Mouse (Mus musculus): Measurements from ENCODE around the gene Nmur2. TPM values are rescaled to one million over a fixed set of nuclear protein-coding genes. Genes with fewer than 3 reads are reported as not detected.

Nmur2 gene
- total RNA-seq (2015), result not detected in 2 replicates
- not detected in 2 replicates for total RNA-seq (2017)

GRCm38 (mm10) chr11:56040917-56041316, at the start of gene Nmur2:
Gene Nmur2, minus strand, starts transcription at chr11:56041010.
- no peak for ATAC-seq (ENCODE audit: poor library complexity, severe bottlenecking)

- ATAC-seq (ENCODE audit: poor library complexity, severe bottlenecking), result no peak
Measured at GRCm38 (mm10) chr11:56089127-56089689, 48.4 kb upstream of the Nmur2 start.

GRCm38 (mm10) chr11:56072131-56072530, 31.3 kb upstream of the Nmur2 start:
- ATAC-seq (ENCODE audit: poor library complexity, severe bottlenecking), result no peak

- no peak for ATAC-seq (ENCODE audit: poor library complexity, severe bottlenecking)
Measured at GRCm38 (mm10) chr11:56069658-56070057, 28.8 kb upstream of the Nmur2 start.

- no peak for ATAC-seq (ENCODE audit: poor library complexity, severe bottlenecking)
Measured at GRCm38 (mm10) chr11:56065147-56065546, 24.3 kb upstream of the Nmur2 start.

GRCm38 (mm10) chr11:56064575-56064974, 23.8 kb upstream of the Nmur2 start:
- ATAC-seq (ENCODE audit: poor library complexity, severe bottlenecking), result no peak

GRCm38 (mm10) chr11:56059236-56059635, 18.4 kb upstream of the Nmur2 start:
- ATAC-seq (ENCODE audit: poor library complexity, severe bottlenecking), result no peak

- ATAC-seq (ENCODE audit: poor library complexity, severe bottlenecking), result no peak
Measured at GRCm38 (mm10) chr11:56054439-56054838, 13.6 kb upstream of the Nmur2 start.

GRCm38 (mm10) chr11:56026854-56027253, 14.0 kb downstream of the Nmur2 start:
- ATAC-seq (ENCODE audit: poor library complexity, severe bottlenecking), result no peak

- ATAC-seq (ENCODE audit: poor library complexity, severe bottlenecking), result no peak
Measured at GRCm38 (mm10) chr11:56025746-56026570, 14.9 kb downstream of the Nmur2 start.

GRCm38 (mm10) chr11:56013510-56014057, 27.2 kb downstream of the Nmur2 start:
- no peak for ATAC-seq (ENCODE audit: poor library complexity, severe bottlenecking)

- ATAC-seq (ENCODE audit: poor library complexity, severe bottlenecking), result no peak
Measured at GRCm38 (mm10) chr11:56012396-56012795, 28.4 kb downstream of the Nmur2 start.

- no peak for ATAC-seq (ENCODE audit: poor library complexity, severe bottlenecking)
Measured at GRCm38 (mm10) chr11:56008277-56008676, 32.5 kb downstream of the Nmur2 start.

- ATAC-seq (ENCODE audit: poor library complexity, severe bottlenecking), result no peak
Measured at GRCm38 (mm10) chr11:55992799-55993198, 48.0 kb downstream of the Nmur2 start.

GRCm38 (mm10) chr11:55992148-55992547, 48.7 kb downstream of the Nmur2 start:
- ATAC-seq (ENCODE audit: poor library complexity, severe bottlenecking), result no peak

- no peak for ATAC-seq (ENCODE audit: poor library complexity, severe bottlenecking)
Measured at GRCm38 (mm10) chr11:55991505-55992066, 49.2 kb downstream of the Nmur2 start.

GRCm38 (mm10) chr11:55984643-55985042, 56.2 kb downstream of the Nmur2 start:
- ATAC-seq (ENCODE audit: poor library complexity, severe bottlenecking), result no peak

- no peak for ATAC-seq (ENCODE audit: poor library complexity, severe bottlenecking)
Measured at GRCm38 (mm10) chr11:55981656-55982055, 59.2 kb downstream of the Nmur2 start.

GRCm38 (mm10) chr11:55978146-55978545, 62.7 kb downstream of the Nmur2 start:
- ATAC-seq (ENCODE audit: poor library complexity, severe bottlenecking), result no peak

Data from megakaryocyte, adult 5-6 weeks (primary cell).